Mouse (Mus musculus) ZHBTc4 (cell line): ENCODE results near the gene Ptprn2.

Experiments
- DNase-seq: peaks from one replicate; pipeline ENCODE4 v3.0.0-alpha.2; 2011; ENCODE audit warnings: low read depth, low spot score

The Ptprn2 gene

DNA sequence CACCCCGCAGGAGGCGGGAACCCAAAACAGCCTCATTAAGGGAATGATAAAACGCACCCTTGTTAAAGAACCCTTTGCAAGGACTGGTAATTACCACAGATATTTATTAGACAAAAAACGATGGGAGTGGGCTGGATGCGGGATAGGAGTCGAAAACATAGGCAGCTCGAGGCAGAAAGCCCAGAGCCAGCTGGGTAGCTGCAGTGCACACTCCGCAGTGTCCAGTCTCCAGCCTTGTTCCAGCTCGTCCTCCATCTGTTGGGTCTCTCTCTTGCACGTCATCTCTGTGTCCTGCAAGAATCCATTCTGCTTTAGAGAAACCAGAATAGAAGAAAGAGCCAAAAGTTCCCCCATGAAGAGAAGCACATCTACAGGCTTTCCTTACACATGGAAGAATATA lies 564.3 kb downstream of the Ptprn2 start:
- no peak for DNase-seq

DNA sequence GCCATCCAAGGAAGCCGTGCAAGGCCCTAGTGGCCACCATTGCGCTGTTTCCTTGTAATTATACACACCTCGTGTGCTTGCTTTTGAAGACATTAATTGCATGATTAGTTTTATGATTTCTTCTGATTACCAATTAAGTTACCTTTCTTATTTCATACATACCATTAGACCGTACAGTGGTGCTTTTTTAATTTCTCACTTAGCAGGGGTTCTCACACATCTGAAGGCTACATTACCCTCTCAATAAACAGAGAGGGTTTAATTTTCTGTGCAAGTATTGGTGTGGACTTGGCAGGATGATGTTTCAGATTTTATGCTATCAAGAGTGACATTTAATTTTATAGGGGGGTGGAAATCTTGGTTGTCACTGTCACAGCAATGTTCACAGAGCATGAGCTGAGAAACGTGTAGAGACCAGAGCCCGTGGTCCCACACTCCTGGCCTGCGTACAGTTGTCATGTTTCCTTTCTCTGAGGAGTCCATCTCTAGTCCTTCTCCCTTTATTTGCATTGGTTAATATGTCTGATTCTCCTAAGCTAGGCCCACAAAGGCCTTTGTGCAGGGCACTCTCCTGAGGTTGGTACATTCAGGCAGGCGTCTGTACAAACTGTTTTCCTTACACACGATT lies 567.8 kb downstream of the Ptprn2 start:
- DNase-seq, result no peak

GRCm38 (mm10) chr12:117053851-117054769 lies 568.6 kb downstream of the Ptprn2 start:
- no peak for DNase-seq

GRCm38 (mm10) chr12:117054925-117055570 lies 569.5 kb downstream of the Ptprn2 start:
- no peak for DNase-seq

- DNase-seq, result no peak
Measured at GRCm38 (mm10) chr12:117058184-117058958, 572.9 kb downstream of the Ptprn2 start.

GRCm38 (mm10) chr12:117058975-117059374 lies 573.5 kb downstream of the Ptprn2 start:
- DNase-seq, result no peak

DNA sequence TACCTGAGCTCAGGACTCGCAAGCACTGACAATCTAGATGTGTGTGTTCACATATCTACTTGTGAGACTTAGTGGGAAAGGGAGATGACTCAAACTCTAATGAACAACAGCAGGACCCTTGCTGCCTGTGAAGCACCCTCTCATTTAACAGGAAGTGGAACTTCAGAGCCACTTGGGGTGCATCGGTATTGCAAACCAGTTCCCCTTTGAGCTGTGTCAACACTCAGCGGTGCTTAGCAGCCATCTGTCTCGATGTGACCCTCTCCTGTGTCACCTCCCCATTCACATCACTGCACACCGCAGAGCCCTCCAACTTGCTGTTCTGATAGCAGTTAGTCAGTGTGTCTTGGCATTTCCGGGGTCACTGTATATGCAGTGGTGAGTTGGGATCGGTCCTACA lies 592.1 kb downstream of the Ptprn2 start:
- DNase-seq, result no peak

DNA sequence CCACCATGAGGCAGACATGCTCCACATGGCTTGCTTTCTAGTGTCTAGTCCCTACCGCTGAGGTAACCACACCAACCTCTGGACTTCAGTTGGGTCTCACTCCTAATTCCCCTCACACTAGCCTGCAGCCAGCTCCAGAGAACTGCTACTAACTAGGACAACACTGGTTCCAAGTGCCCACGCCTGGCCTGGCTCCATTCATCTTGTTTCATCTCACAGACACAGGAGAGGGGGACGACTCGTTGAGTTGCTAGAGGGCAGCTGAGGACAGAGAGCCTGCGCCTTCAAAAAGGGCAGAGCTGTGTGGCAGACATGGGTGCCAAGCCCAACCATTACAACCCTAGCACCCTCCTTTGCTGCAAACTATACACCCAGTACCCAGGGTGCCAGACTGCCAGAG lies 593.4 kb downstream of the Ptprn2 start:
- no peak for DNase-seq

DNA sequence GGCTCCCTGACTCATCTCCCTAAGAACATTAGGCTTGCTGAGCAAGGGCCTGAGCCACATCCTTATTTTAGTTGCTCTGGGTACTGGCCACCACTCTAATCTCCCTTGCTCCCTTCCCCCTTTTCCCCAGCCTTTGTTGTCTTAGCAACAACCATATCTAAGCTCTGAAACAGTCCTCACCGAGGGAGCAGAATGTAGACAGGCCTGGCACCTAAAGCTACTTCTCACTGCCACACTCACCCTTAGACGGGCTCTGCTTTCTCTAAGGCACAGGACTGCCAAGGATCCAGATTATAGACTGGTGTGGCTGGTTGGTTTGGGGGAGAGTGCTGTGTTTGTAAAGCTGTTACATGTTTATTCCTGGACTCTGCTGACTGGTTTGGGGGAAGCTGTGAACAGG lies 594.2 kb downstream of the Ptprn2 start:
- no peak for DNase-seq

GRCm38 (mm10) chr12:117083856-117084701 lies 598.6 kb downstream of the Ptprn2 start:
- no peak for DNase-seq

DNA sequence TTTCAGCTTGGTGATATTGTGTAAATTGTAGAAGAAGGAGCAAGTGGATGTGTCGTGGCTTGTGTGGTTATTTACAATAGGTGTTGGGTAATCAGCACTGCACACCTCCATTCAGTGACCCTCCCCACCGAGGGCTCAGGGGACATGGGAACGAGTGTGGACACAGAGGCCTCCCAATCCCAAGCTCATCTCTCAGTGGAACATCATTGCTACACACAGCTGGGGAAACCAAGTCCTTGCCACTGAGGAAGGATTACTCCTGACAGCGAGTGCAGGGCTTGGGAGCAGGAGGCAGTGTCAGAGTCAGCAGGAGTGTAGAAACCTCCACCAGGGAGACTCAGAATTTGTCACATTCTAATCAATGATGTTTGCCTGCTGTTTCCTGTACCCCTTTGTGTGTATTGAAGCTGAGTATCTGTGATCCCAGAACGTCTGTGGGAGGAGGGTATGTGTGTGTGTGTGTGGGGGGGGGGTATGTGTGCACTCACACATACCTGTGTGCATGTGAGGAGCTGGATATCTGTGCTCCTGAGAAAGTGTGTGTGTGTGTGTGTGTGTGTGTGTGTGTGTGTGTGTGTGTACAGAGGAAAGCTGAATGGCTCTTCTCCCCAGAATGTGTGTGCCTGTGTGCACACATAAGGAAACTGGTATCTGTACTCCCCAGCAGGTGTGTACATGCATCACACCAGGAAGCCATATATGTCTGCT lies 599.3 kb downstream of the Ptprn2 start:
- DNase-seq, result no peak

DNA sequence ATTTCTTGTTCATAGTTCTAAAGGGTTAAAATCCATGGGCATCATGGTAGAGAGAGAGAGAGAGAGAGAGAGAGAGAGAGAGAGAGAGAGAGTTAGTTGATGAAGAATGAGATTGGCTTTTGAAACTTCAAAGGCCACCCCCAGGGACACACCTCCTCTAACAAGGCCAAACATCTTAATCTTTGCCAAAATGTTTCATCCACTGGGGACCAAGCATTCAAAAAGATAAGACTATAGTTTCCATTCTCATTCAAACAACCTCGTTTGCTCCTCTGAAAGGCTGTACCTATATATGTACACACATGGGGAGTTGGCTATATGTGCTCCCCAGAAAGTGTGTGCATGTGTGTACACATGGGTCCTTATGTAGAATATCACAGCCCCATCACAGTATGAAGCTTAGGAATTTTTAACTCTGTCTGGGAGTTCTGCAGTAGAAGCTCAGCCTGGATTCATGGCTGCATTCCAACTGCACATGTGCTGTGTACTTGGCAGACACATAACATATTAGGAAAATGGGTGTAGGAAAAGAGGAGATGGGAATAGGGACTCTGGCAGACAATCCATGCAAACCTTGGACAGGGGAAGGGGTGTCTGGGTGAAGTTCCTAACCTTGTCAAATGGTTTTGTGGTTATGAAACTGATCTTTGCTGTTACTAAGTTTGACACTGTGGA lies 600.3 kb downstream of the Ptprn2 start:
- no peak for DNase-seq

DNA sequence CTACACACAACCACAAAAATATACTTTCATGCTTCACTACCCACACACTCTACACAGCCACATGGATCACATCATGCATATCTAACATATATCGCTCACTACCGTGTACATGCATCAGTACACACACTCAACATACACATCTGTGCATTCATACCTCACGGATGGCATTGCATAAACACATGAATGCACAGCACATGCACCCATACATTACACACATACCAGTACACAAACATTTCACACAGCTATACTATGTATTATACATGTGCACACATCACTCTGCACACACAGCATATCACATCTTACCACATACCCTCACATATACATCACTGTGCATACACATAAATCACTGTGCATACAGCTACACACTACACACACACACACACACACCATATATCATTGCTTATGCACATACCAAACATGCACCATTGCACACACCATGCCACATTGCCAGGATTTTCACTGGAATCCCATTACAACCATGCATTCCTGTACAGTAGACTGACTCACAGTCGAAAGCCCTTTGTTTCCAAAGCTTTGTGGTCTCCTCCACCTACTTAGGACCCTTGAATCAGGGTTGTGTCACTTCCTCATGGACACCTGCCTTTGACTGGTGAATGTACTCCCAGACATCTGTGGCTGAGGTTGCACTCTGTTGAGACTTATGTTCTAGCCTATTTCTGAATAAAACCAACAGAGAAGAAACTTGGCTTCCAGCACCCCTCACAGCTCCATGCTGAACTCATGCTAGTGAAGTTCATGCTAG lies 607.0 kb downstream of the Ptprn2 start:
- DNase-seq, result no peak

DNA sequence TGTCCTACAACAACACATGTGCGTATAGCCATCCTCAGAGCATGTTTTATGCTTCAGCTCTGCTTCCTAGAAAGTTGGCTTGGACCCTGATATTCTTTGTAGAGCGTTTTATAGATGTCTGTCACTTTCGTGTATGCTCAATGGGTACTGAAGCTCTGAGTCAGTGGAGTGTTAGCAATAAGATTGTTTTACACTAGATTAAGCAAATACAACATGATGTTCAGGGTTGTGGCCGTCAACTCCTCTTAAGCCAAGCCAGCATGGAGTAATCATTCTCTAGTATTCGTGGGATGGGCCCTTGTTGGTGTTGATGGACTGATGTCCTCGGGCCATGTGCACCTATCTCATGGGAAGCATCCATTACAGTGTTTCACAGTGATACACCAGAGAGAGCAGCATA lies 610.4 kb downstream of the Ptprn2 start:
- DNase-seq, result no peak

GRCm38 (mm10) chr12:117098295-117098694 lies 612.8 kb downstream of the Ptprn2 start:
- DNase-seq, result no peak

GRCm38 (mm10) chr12:117106696-117107095 lies 621.2 kb downstream of the Ptprn2 start:
- no peak for DNase-seq

DNA sequence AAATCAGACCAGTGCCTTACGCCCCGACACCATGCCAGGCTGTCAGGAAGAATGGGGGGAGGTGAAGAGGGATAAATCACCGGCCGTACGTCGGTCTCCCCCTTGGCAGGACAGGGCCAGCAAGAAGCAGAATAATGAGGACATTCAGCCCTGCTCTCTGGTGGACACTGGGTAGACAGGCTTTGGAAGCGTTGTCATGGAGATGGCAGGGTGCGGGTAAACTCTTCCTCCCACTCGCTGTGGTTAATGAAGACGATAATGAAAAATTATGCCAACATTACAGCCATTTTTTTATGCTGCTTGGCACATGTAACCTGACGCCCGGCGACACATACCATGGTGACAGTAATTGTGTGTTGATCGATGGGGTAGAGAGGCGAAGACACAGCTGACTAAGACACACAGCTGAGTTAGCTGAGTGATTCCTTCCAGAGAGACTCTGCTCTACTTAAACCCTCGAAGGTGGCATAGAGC lies 621.7 kb downstream of the Ptprn2 start:
- no peak for DNase-seq

GRCm38 (mm10) chr12:117115254-117115865 lies 629.8 kb downstream of the Ptprn2 start:
- no peak for DNase-seq
